Mouse (Mus musculus): ENCODE results near the gene 4931409K22Rik. TPM values are rescaled to one million over a fixed set of nuclear protein-coding genes. Genes with fewer than 3 reads are reported as not detected.
A peak's percentile ranks its signal among the peaks of the same experiment; 100 is the strongest.
"Not testable (repeated sequence)": the region's sequence is repeated elsewhere in the genome, so short reads cannot be mapped to it uniquely, and the experiment has no call there.

The 4931409K22Rik gene
- polyA plus RNA-seq, 1 experiment from 2014 or later = 0.13 TPM

GRCm38 (mm10) chr5:24587200-24587577 lies 30.6 kb upstream of the 4931409K22Rik start:
- Histone ChIP-seq H3K9me3 (ENCODE audit: control insufficient read depth, low read length) (no peaks in the 10 kb centered on the region), H3K4me1 (ENCODE audit: control insufficient read depth, insufficient read depth, low read depth, low read length) (peaks cover 24% of the 10 kb centered on the region), H3K9ac (ENCODE audit: low read depth, low read length) (peak overlapping the region; percentile 92), H3K27ac (ENCODE audit: low read depth, low read length) (peak overlapping the region; percentile 88), H3K4me2 (ENCODE audit: low read length) (peak overlapping the region; percentile 81), H3K4me3 (ENCODE audit: low read length) (peak overlapping the region; percentile 91), H3K27me3 (replicated peaks; ENCODE audit: control insufficient read depth, insufficient read depth, low read length) (no peaks in the 10 kb centered on the region), H3K36me3 (ENCODE audit: control insufficient read depth, insufficient read depth, low read length) (peaks cover 12% of the 10 kb centered on the region)
- 18% methylated on average over 4 of the region's 4 CpGs for WGBS
- peak; percentile 15; the same call in 1 of the 2 replicates for ATAC-seq

GRCm38 (mm10) chr5:24586547-24587199 lies 30.1 kb upstream of the 4931409K22Rik start, which contains the start of gene Chpf2:
Chpf2 (plus strand) TSS chr5:24586741.
- Histone ChIP-seq H3K36me3 (ENCODE audit: control insufficient read depth, insufficient read depth, low read length) (peaks cover 7% of the 10 kb centered on the region), H3K27me3 (replicated peaks; ENCODE audit: control insufficient read depth, insufficient read depth, low read length) (no peaks in the 10 kb centered on the region), H3K4me1 (ENCODE audit: control insufficient read depth, insufficient read depth, low read depth, low read length) (peaks cover 22% of the 10 kb centered on the region), H3K4me3 (ENCODE audit: low read length) (peak within 1 kb of the TSS; percentile 91), H3K9ac (ENCODE audit: low read depth, low read length) (peak within 1 kb of the TSS; percentile 92), H3K27ac (ENCODE audit: low read depth, low read length) (peak within 1 kb of the TSS; percentile 88), H3K9me3 (ENCODE audit: control insufficient read depth, low read length) (no peaks in the 10 kb centered on the region), H3K4me2 (ENCODE audit: low read length) (peak within 1 kb of the TSS; percentile 81)
- peak; percentile 93 for ATAC-seq
- WGBS = under 1% methylated on average over 34 of the region's 43 CpGs

- peak overlapping the region; percentile 91 for H3K4me3 ChIP-seq (ENCODE audit: low read length)
- peak; percentile 43 for ATAC-seq
- H3K27me3 ChIP-seq (replicated peaks; ENCODE audit: control insufficient read depth, insufficient read depth, low read length) = no peaks in the 10 kb centered on the region
- H3K36me3 ChIP-seq (ENCODE audit: control insufficient read depth, insufficient read depth, low read length) = peaks cover 6% of the 10 kb centered on the region; the same call in 1 of the 2 replicates
- H3K27ac ChIP-seq (ENCODE audit: low read depth, low read length) = peak overlapping the region; percentile 88
- no peaks in the 10 kb centered on the region for H3K9me3 ChIP-seq (ENCODE audit: control insufficient read depth, low read length)
- H3K4me2 ChIP-seq (ENCODE audit: low read length) = peak overlapping the region; percentile 81
- 10% methylated on average over 8 of the region's 8 CpGs for WGBS
- H3K9ac ChIP-seq (ENCODE audit: low read depth, low read length) = peak overlapping the region; percentile 92
- H3K4me1 ChIP-seq (ENCODE audit: control insufficient read depth, insufficient read depth, low read depth, low read length) = peaks cover 20% of the 10 kb centered on the region
Observed at GRCm38 (mm10) chr5:24586106-24586505, 29.5 kb upstream of the 4931409K22Rik start.

GRCm38 (mm10) chr5:24578109-24578963 lies 21.7 kb upstream of the 4931409K22Rik start:
- Histone ChIP-seq H3K9ac (ENCODE audit: low read depth, low read length) (no peak overlapping the region; the same call in 1 of the 2 replicates), H3K27ac (ENCODE audit: low read depth, low read length) (no peak overlapping the region), H3K4me1 (ENCODE audit: control insufficient read depth, insufficient read depth, low read depth, low read length) (peaks cover 12% of the 10 kb centered on the region), H3K27me3 (replicated peaks; ENCODE audit: control insufficient read depth, insufficient read depth, low read length) (no peaks in the 10 kb centered on the region), H3K4me2 (ENCODE audit: low read length) (peak overlapping the region; percentile 57), H3K9me3 (ENCODE audit: control insufficient read depth, low read length) (no peaks in the 10 kb centered on the region), H3K36me3 (ENCODE audit: control insufficient read depth, insufficient read depth, low read length) (peaks cover 6% of the 10 kb centered on the region), H3K4me3 (ENCODE audit: low read length) (peak overlapping the region; percentile 65)
- no peak for ATAC-seq
- WGBS = 77% methylated on average over 6 of the region's 6 CpGs

- H3K36me3 ChIP-seq (ENCODE audit: control insufficient read depth, insufficient read depth, low read length) = peaks cover 15% of the 10 kb centered on the region
- peaks cover 12% of the 10 kb centered on the region for H3K4me1 ChIP-seq (ENCODE audit: control insufficient read depth, insufficient read depth, low read depth, low read length)
- WGBS = under 1% methylated on average over 48 of the region's 48 CpGs
- peak within 1 kb of the TSS; percentile 65 for H3K9ac ChIP-seq (ENCODE audit: low read depth, low read length)
- H3K4me2 ChIP-seq (ENCODE audit: low read length) = peak within 1 kb of the TSS; percentile 96
- ATAC-seq = peak; percentile 97
- H3K27ac ChIP-seq (ENCODE audit: low read depth, low read length) = peak within 1 kb of the TSS; percentile 74
- H3K4me3 ChIP-seq (ENCODE audit: low read length) = peak within 1 kb of the TSS; percentile 65
- no peaks in the 10 kb centered on the region for H3K9me3 ChIP-seq (ENCODE audit: control insufficient read depth, low read length)
- no peaks in the 10 kb centered on the region for H3K27me3 ChIP-seq (replicated peaks; ENCODE audit: control insufficient read depth, insufficient read depth, low read length)
Observed at GRCm38 (mm10) chr5:24577183-24577929, 20.7 kb upstream of the 4931409K22Rik start, which contains the start of gene Abcf2. Abcf2 (minus strand) TSS chr5:24577467.

GRCm38 (mm10) chr5:24576801-24577182 lies 20.2 kb upstream of the 4931409K22Rik start:
- Histone ChIP-seq H3K9ac (ENCODE audit: low read depth, low read length) (peak overlapping the region; percentile 65), H3K4me2 (ENCODE audit: low read length) (peak overlapping the region; percentile 96), H3K27ac (ENCODE audit: low read depth, low read length) (peak overlapping the region; percentile 74), H3K4me3 (ENCODE audit: low read length) (peak overlapping the region; percentile 65), H3K9me3 (ENCODE audit: control insufficient read depth, low read length) (no peaks in the 10 kb centered on the region), H3K4me1 (ENCODE audit: control insufficient read depth, insufficient read depth, low read depth, low read length) (peaks cover 12% of the 10 kb centered on the region), H3K27me3 (replicated peaks; ENCODE audit: control insufficient read depth, insufficient read depth, low read length) (no peaks in the 10 kb centered on the region), H3K36me3 (ENCODE audit: control insufficient read depth, insufficient read depth, low read length) (peaks cover 16% of the 10 kb centered on the region)
- peak; percentile 25 for ATAC-seq
- WGBS = under 1% methylated on average over 32 of the region's 32 CpGs

GRCm38 (mm10) chr5:24575948-24576347 lies 19.3 kb upstream of the 4931409K22Rik start:
- no peak overlapping the region for H3K9ac ChIP-seq (ENCODE audit: low read depth, low read length)
- no peak overlapping the region; the same call in 1 of the 2 replicates for H3K4me3 ChIP-seq (ENCODE audit: low read length)
- no peaks in the 10 kb centered on the region for H3K9me3 ChIP-seq (ENCODE audit: control insufficient read depth, low read length)
- no peak for ATAC-seq
- no peaks in the 10 kb centered on the region for H3K27me3 ChIP-seq (replicated peaks; ENCODE audit: control insufficient read depth, insufficient read depth, low read length)
- peaks cover 12% of the 10 kb centered on the region for H3K4me1 ChIP-seq (ENCODE audit: control insufficient read depth, insufficient read depth, low read depth, low read length)
- WGBS = 92% methylated on average over 1 of the region's 1 CpGs
- H3K36me3 ChIP-seq (ENCODE audit: control insufficient read depth, insufficient read depth, low read length) = peaks cover 24% of the 10 kb centered on the region
- peak overlapping the region; percentile 96 for H3K4me2 ChIP-seq (ENCODE audit: low read length)
- no peak overlapping the region for H3K27ac ChIP-seq (ENCODE audit: low read depth, low read length)

- not testable (repeated sequence) for H3K27me3 ChIP-seq (replicated peaks; ENCODE audit: control insufficient read depth, insufficient read depth, low read length); H3K9ac ChIP-seq (ENCODE audit: low read depth, low read length); H3K36me3 ChIP-seq (ENCODE audit: control insufficient read depth, insufficient read depth, low read length); H3K4me2 ChIP-seq (ENCODE audit: low read length); ATAC-seq; H3K9me3 ChIP-seq (ENCODE audit: control insufficient read depth, low read length); H3K27ac ChIP-seq (ENCODE audit: low read depth, low read length); H3K4me3 ChIP-seq (ENCODE audit: low read length)
- H3K4me1 ChIP-seq (ENCODE audit: control insufficient read depth, insufficient read depth, low read depth, low read length) = peaks cover 12% of the 10 kb centered on the region
- 95% methylated on average over 7 of the region's 7 CpGs for WGBS
Observed at GRCm38 (mm10) chr5:24555335-24555734, 1.3 kb downstream of the 4931409K22Rik start.
